Mouse (Mus musculus) cerebellum, postnatal 25 days (tissue): ENCODE results near the gene 2700097O09Rik.
"Not testable (repeated sequence)": the region's sequence is repeated elsewhere in the genome, so short reads cannot be mapped to it uniquely, and the experiment has no call there.

Experiments used
- DNase-seq, 2 experiments: peaks; one replicate each; pipeline ENCODE4 v3.0.0; 2021; ENCODE audit warnings: mixed read lengths in 2 of 2

The 2700097O09Rik gene

DNA sequence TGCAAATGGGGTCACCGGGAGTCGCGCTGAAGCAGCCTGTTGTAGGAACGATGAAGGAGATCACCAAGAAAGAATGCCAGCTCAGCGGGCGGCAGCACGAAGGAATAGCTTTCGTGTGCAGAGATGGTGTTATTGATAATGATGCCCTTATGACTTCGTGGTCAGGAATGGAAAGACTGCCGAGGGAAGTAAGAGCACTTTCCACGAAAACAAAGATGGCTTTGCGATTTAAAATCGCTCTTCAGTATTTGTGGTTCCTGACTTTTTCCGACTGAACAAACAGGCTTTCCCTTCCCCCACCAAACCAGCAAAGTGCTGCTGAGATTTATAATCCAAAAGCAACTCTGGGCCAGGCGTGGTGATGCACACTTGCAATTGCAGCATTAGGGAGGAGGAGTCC, 38.9 kb downstream of the 2700097O09Rik start:
- DNase-seq, result no peak

DNA sequence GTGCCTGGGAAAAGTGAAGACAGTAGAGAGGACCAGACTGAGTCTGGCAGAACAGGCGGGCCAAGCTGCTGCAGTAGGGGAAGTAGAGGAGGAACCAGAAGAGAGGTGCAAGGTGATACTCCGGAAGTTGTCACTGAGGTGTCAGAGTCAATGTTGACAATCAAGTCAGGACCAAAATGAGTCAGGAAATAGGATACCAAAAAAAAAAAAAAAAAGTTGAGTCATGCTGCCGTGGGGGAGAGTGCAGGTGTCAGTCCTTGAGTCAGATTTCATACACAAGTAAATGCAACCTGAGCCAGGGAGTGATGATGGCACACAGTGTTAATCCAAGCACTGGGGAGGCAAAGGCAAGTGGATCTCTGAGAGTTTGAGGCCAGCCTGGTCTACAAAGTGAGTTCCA, 52.8 kb downstream of the 2700097O09Rik start:
- no peak for DNase-seq

DNA sequence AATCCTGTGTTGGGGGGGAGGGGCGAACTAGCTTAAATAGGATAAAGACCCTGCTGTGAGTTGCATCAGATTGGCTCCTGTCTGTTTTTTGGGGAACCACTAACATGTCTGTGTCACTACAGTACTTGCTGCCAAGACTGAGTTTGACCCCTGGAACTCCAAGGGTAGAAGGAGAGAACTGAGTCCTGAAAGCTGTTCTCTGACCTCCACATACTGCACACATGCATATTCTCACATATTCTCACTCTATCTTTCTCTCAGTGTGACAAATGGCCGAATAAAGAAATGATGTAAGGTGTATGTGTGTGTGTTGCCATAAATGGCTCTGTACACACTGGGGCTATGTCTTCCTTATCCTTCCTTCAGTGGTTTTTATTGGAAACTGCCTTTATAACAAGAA, 56.6 kb downstream of the 2700097O09Rik start:
- no peak for DNase-seq

DNA sequence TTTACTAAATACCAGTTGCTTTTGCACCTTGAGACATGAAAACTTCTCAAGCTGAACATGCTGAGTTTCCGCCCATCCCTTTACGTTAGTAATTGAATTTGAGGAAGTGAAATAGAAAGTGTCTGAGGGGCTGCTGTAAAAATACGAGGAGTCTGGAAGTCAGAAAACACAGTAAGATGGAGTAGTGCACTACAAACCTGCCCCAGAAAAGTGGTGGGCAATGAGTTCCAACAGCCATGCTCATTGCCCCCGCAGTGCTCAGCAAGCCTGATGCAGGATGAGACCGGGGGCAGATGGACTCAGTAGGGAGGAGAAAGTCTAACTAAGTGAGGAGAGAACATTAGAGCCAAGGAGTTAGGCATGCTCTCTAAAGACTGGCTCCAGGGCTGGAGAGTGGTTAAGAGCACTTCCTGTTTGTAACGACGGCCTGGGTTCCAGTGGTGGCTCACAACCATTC, 60.5 kb downstream of the 2700097O09Rik start:
- DNase-seq, result no peak

DNA sequence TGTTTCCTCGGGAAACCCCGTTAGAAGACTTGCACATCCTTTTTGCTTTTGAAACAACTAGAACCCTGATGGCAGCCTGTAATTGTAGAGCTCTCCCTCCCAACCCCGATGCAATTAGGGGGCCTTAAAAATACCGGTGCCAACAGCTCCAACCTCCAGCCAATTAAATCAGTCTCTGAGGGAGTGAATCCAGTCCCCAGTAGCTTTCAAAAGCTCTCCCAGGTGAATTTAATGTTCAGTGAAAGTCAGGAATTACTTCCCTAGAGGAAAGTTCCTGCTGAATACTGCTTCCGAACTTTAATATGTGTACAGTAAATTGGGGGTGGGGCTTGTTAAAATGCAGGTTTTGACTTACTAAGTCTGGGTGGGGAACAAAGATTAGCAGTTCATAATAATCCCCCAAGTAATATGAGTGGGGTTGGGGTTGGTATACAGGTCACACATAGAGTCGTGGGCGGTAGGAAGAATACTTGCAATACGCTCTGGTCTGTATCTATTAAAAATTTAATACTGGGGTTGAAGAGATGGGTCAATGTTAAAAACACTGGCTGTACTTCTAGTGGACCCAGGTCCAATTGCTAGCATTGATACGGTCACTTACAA, 62.7 kb downstream of the 2700097O09Rik start:
- no peak for DNase-seq

DNA sequence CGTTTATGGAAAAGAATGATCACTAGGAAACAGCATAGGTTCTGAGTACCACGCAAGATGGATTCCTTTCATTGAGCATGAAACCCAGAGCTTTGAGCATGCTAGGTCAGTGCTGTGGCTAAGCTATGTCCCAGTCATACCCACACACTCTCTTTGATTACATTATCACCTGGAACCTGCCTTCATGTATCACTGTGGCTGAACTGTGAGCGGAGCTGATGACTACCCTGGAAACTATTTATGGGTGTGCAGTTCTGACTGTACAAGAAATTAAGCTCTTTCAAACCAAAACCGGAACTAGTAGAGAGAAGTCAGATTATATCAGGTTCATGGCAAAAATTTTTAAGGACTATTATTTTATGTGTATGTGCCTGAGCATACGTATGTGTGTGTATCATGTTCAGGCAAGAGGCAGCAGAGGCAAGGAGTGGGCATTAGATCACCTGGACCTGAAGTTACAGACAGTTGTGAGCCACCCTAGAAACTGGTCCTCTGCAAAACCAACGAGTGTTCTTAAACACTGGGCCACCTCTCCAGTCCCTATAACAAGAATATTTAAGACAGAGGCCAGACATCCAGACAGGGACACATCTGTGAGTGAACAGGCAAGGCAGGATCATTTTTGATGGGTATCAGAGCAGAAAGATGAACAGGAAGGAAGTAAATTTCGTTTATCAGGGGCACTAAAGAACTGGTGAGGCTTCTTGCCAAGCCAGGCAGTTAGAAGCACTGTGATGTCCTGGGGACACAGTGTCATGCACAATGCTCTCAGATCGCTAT, 63.4 kb downstream of the 2700097O09Rik start:
- DNase-seq, result no peak

DNA sequence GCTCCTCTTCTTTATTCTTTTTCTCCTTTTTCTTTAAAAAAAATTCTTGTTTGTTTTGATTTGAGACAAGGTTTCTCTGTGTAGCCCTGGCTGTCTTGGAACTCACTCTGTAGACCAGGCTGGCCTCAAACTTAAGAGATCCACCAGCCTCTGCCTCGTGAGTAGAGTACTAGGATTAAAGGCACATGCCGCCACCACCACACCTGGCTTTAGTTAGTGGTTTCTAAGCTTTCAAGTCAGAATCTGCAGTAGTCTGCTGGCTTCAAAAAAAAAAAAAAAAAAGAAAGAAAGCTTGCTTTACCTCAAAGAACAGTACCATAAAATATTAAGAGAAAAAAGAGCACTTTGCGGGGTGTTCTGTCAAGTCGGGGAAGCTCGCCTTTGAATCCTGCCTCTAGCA, 64.5 kb downstream of the 2700097O09Rik start:
- no peak for DNase-seq

DNA sequence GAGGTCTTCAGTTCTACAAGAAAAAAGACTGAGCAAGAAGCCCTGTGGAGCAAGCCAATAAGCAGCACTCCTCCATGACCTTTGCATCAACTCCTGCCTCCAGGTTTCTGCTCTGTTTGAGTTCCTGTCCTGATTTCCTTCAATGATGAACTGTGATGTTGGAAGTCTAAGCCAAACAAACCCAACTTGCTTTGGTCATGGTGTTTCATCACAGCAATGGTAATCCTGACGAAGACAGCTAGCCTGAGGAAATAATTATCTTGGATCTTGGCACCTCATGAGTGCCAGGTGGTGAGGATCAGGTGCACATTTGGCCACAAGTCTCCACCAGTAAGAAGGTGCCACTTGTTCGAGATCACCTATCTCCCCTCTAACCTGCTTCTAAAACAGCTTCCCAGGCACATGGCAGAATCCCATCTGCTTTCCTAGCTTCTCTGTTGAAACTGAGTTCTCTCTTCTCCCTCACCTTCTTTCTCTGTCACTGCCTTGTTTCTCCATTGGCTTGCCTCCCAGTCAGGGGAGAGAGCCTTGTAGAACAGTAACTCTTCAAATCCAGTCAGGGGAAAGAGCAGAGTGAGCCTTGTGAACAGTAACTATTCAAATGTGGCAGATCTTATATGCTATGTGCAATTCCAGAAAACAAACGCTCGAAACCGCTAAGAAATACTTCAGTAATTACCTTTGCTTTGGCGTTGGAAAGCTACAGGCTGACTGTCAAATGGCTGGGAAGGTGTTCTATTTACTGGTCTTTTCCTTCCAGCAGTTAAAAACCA, 66.1 kb downstream of the 2700097O09Rik start, which contains the start of gene Baz1a:
TSS of gene Baz1a (minus strand) at position 723 of the 773 bp plus-strand sequence.
- no peak for DNase-seq

DNA sequence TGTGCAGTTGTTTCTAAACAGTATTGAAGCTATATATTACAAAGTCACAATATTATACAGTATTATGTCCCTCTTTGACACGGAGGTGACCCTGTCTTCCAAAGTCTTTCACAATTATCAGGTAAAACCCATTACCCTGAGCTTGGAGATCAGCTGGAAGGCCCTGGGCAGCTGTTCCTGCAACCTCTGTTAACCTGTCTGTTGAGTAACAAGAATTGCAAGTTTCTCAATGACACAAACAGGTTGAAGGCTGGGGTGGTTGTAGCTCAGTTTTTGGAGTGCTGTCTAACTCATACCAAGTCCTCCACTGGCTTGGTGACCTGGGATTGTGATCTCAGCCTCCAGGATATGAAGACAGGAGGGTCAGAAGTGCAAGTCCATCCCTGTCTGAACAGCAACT, 66.9 kb downstream of the 2700097O09Rik start:
- DNase-seq, result no peak

DNA sequence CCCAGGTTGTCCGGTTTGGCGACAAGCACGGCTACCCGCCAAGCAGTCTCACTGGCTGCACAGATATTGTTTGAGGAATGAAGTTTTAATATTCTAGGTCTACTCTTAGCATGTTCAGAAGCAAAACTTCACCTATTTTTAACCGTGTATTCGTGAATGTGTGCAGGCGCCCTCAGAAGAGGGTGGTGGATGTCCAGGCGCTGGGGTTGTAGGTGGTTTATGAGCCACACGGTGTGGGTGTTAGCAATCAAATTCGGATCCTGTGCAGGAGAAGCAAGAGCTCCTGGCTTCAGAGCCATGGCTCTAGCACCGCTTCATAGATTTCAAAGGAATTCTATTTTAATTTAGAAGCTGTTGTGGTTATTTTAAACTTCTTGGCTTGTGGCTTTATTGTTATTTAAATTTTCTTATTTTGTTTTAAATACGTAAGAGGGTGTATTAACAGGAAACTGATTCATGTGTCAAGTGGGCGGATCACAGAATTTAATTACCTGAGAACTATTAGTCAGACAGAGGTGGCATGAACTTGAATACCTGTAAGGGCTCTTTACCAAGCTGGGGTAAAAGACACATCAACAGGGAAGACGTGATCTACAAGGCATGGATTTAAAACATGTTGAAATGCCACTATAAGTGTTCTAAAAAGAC, 72.4 kb downstream of the 2700097O09Rik start:
- DNase-seq, result no peak

DNA sequence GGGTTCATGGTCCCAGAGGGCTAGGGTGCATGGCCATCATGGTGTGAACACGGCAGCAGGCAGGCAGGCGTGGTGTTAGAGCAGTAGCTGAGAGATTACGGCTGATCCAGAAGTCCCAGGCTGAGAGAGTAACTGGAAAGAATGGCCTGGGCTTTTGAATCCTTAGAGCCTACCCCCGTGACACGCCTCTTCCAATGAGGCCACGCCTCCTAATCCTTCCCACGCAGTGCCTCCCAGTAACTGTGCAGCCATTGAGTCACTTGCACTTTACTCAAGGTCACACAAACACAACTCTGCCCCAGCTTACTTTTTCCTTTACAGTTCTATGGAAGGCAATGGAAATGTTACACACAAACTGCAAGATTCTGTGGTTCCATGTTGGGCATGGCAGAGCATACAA, 73.8 kb downstream of the 2700097O09Rik start:
- no peak for DNase-seq

DNA sequence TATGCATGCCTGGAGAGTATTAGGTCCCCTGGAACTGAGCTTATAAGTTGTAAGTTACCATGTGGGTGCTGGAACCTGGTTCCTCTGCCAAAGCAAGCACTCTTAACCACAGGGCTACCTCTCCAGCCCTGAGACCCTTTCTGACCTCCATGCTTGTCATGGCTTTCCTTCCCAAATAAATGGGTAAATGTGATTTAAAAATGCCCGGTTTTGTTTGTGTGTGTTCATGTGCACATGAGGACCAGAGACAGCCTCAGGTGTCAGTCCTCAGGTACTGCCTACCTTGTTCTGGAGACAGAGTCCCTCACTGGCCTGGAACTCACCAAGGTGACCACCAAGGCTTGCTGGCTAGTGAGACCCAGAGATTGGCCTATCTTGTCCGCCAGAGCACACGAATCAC, 75.5 kb downstream of the 2700097O09Rik start:
- DNase-seq, result no peak

DNA sequence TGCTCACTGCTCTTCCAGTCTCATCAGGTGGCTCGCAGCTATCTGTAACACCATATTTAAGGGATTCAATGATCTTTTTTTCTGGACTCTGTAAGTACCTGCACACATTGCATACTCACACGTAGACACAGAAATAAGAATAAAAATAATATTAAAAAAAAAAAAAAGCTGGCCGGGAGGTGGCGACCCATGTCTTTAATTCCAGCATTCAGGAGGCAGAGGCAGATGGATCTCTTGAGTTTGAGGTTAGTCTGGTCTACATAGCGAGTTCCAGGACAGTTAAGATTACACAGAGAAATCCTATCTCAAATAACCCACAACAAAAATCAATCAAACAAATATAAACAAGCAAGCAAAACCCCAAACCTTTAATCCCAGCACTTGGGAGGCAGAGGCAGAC, 76.1 kb downstream of the 2700097O09Rik start:
- no peak for DNase-seq

DNA sequence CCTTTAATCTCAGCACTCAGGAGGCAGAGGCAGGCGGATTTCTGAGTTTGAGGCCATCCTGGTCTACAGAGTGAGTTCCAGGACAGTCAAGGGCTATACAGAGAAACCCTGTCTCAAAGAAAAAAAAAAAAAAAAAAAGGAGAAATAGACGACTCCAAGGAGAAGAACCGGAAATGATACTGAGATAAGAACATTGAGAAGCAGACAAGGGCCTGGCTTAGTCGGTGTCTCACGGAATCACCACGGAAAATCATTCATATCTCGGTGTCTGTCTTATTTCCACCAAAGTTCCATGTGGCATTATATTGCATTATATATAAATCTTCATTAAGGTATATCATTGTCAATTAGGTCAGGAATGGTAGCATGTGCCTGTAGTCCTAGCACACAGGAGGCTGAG, 77.4 kb downstream of the 2700097O09Rik start:
- not testable (repeated sequence) for DNase-seq

DNA sequence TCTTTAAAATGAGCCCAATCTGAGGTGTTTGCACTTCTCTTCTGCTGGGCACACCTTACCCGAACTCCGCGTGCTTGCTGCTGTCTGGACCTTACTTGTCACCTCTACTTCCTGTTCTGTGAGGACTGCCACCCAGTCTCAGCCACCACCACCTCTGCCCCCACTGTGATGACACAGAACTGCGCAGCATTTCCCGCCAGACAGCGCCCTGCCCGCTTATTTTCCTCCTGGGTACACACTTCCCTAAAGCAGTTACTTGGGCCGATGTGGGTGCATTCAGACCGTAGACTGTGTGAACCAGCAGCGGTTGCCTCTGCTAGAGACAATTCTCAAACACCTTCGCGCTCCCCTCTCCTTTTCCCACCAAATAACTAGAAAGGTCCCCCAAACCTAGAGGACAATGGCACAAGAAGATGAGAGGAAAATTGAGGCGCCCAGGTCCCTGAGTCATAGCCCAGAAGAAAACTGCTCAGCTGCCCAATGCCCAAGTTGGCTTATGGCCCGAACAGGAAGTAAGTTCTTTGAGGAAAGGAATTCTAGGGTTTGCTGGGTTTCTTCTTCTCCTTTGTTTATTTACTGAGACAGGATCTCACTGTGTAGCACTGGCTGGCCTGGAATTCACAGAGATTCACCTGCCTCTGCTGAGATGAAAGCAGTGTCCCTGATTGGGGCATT, 80.8 kb downstream of the 2700097O09Rik start:
- DNase-seq, result no peak

DNA sequence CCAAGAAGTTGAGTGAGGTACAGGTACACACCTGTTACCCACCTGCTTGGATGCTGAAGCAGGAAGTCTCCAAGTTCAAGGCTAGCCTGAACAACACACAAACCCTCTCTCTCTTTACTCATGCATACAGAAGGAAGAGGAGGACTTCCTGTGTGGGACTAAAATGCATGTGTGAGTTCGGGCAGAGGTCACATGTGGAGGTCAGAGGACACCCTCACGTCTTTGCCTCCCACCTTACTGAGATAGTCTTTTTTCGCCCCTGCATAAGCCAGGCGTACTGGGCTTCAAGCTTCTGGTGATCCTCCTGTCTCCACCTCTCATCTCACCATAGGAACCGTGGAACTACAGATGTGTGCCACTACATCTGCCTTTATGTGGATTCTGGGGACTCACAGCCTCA, 81.5 kb downstream of the 2700097O09Rik start:
- no peak for DNase-seq

DNA sequence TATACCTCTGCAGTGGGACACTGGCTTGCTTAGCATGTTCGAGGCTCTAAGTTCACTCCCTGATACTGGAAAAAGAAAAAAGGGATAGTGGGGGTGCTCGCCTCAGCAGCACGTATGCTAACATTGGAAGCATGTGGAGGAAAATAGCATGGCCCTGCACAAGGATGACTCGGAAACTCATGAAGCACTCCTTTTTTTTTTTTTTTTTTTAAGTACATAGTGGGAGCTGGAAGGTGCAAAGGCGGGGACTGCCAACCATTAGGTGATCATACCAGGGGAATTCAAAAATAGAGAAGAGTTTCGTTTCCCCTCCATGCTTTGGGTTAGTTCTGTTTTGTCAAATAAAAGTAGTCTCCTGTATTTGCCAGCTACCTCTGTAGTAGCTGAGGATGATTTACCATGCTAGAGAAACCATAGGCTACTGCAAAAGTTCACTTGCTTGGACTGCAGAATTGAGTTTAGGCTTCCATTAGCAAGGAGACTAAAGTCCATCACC, 82.9 kb downstream of the 2700097O09Rik start:
- no peak for DNase-seq

DNA sequence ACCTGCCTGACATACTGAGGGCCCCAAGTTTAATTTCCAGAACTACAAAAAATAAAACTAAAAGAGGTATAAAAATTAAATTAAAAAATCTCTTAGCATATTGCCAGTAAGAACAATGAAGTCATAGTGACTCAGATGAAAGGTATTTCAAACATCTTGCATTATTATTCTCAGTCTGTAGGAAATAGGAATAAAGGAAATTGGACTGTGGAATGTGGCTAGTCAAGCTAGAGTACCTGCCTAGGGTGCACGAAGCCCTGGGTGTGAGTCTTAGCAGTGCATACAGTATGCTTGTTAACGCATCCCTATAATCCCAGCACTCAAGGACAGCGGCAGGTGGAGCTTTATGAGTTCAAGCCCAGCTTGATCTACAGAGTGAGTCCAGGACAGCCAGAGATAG, 83.9 kb downstream of the 2700097O09Rik start:
- no peak for DNase-seq
